Mouse (Mus musculus) embryo, embryonic 9.5 days (tissue): ENCODE measurements around the gene Rbms1.
A peak's percentile ranks its signal among the peaks of the same experiment; 100 is the strongest.

Source experiments
- DNase-seq: peaks from one replicate; pipeline ENCODE4 v3.0.0-alpha.2; 2017; ENCODE audit errors: extremely low spot score

Rbms1 gene

GRCm38 (mm10) chr2:60962671-60963421 is at the start of gene Rbms1:
Gene Rbms1, minus strand, starts transcription at chr2:60963192.
- peak; percentile 86 for DNase-seq

DNA sequence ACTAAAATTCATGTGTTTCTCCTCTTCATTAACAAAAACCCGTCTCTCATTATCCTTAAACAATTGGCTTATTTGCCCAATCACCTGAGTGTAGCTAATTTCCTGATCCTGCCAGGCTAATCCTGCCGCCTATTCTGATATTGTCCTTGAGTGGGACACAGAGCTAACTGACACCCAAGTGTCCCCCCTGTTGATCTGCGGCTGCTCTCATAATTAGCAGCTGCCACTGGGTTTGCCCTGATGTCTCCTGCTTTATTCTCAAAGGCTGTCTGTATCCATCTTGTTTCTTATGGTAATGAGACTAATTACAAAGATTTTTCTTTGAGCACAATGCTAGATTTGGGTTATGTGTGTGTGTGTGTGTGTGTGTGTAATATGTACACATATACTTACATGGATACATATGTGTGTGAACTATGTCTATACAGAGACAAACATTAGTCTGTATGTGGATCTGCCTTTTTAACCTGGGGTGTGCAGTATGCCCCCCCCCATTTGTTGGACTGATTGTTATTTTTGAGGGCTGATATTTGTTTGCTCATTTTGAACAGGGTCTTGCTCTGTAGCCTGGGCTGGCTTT is 49.3 kb upstream of the Rbms1 start:
- DNase-seq = no peak

- no peak for DNase-seq
Measured at GRCm38 (mm10) chr2:60986286-60986685, 23.3 kb upstream of the Rbms1 start.

DNA sequence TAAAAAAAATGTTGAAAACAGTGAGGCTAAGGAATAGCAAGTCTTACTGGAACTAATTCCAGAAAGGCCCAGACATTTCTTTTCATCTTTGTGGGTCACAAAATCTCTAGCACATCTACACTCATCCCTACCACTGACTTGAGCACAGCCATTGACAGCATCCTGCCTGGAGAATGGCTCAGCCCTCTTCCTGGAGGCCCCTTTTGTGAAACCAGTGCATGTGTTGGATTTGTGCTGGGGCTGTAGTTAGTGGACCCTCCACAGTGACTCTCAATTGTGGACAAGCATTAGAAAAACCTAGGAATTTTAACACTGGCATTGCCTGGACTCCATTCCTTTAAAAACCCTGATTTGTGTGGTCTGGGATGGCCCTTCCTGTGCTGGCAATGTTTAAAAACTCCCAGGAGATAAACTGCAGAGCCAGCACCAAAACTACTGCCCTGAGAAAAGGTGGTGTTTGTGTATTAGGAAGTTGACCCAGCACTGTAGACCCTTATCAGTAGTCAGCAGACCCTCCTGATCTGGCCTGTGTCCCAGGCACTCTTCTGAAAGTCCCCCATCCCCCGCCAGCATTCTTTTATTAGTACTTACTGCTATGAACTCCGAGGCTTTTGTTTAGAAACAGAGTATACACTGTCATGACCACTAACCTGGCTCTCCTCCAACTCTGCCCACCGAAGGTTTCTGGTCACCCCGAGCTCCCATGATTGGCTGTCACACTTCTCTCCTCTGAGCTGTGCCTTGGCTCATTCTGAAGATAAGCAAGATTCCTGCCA is 15.7 kb upstream of the Rbms1 start:
- DNase-seq = peak; percentile 20

DNA sequence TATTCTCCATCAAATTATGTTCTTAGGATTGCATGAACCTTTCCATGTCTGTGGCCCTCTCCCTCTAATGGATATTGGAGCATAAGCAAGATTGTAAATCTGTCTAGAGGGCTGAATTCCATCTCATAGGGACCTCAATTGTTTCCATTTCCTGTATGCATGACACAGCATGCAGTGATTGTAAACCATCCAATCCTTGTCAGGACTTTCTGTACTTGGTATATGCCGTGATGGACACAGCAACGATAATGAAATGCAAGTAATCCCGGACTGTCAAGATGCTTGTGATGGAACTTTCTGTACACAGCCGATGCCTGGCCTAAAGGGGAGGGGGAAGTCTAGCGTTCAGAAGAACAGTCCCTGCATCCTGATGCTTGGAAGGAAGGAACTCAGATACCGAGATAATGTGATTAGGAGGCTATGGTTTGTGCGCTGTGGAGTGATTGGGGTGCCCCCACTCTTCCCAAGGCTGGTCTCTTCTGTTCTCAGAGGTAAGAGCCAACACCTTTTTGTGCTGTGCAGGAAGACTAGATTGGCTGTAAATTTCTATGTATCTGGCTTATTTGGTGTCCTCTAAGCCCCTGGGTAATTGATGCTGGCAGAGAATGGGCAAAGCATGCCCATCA is 9.3 kb upstream of the Rbms1 start:
- DNase-seq = no peak

GRCm38 (mm10) chr2:60963616-60964015 is 624 bp upstream of the Rbms1 start:
- no peak for DNase-seq

DNA sequence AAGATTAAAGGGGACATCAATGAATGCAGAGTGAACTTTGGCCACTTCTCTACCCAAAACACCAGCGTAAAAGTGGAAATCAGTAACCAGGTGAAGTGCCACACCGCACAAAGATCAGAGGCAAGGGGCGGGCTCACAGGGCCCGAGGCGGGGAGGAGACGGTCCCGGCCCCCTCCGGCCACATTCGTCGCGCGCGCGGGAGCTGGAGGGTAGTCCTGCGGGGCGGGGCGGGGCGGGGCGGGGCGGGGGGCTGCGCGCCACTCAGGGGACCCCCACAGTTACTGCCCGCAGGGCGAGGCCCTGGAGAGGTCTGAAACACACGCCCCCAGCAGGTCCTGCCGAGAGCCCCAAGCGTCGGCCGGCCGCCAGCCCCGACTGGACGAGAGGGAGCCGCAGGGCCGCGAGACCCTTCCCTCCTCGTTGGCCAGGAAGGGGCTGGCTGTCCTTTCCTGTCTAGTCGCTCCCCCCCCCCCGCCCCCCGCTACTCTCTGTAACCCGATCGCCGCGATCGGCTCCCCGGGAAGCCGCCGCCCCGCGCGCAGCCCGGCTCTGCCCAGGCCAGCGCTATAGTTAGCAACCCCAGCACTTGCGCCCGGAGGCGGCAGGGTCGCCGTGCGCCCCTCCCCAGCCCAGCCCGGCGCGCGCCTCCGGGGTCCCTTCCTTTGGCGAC is 856 bp downstream of the Rbms1 start:
- peak; percentile 84 for DNase-seq

DNA sequence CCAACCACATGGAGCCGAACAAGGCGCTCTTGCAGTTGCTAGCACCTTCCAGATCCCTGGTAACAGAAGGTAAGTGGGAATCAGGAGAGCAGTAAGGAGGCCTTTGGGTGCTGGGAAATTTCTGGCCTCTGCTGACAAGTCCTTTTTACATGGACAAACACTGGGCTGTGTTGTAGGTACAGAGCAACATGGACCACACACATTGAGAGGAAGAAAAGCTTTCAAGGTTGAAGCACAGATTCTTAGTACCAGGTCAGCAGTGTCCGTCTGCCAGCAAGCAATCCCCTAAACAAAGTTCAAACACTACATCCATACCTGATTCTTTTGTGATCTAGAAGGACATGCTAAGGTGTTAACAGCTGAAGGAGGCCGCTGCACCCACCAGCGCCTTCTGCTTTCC is 1.7 kb downstream of the Rbms1 start:
- DNase-seq = peak; percentile 35

DNA sequence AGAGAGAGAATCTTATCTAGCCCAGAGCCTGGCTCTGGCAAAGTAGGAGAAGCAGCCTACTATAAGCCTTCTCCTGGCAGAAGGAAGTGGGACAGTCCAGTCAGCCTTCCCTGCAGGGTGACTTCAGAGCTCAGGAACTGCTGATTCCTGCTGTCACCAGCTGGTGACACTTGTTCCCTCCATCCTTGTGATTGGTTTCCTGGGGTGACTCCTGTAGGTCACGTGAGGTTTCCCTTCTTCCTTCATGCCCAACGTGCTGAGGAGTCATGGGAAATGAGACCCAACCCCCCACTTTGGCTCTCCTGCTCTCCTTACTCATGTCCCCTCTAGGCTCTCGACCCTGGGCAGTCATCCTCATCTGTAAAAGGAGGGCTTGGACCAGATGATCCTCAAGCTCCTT is 14.8 kb downstream of the Rbms1 start:
- no peak for DNase-seq

DNA sequence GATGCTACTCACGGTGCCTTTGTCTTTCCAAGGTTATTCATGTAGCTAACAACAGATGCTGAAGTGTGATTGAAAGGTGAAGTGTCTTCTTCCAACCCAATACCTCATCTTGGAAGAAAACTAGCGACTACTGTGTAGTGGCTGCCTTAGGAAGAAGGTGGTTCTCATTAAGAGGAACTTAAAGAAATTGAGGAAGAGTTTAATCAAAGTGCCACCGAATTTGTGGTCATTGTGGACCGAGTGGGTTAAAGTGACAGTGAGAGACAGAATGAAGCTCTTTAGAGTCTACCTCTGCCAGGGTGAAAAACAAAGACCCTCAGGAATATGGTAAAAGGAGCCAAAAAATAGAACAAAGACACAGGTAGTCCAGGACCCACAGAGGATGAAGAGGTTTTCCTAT is 15.2 kb downstream of the Rbms1 start:
- DNase-seq = no peak

GRCm38 (mm10) chr2:60940454-60940961 is 22.5 kb downstream of the Rbms1 start:
- no peak for DNase-seq

- DNase-seq = no peak
Measured at GRCm38 (mm10) chr2:60939957-60940356, 23.0 kb downstream of the Rbms1 start.

GRCm38 (mm10) chr2:60936910-60937309 is 26.1 kb downstream of the Rbms1 start:
- DNase-seq = no peak

GRCm38 (mm10) chr2:60928948-60929347 is 34.0 kb downstream of the Rbms1 start:
- DNase-seq = no peak

DNA sequence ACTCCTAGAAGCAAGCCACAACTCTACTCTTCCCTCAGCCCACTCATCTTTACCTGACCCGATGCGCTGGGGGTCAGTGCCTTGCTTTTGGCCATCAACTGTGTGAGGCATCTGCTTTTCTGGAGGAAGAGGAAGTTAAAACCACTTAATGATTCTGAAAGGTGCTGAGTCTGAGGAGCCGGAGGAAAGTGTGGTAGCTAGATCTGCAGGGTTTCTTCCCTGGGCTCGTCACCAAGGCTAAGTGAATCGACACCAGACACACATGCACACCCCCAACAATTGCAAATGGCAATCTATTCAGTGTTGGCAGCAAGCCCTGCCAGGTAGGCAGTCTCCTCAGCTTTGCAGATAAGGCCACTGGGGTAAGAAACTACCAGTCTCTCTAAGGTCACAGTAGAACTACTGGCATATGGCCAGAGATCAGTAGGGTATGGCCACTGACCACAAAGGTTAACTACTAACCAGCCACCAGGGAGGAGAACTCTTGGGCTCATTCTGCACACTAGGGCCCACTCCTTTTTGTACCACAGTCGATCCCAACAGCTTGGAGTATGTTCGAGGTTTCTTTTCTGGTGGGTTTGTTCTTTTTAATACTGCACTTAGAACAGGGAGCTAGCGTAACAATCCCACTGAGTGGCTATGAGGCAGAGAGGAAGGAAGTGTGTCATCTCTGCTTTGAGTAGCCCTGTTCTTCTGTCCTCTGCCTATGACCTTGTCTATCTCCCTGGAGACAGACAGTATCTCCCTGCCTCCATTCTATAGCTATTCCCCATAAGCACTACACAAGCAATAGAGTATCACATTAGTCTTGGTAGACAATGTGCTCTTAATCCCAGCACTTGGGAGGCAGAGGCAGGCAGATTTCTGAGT is 34.9 kb downstream of the Rbms1 start:
- no peak for DNase-seq

GRCm38 (mm10) chr2:60925063-60925462 is 37.9 kb downstream of the Rbms1 start:
- DNase-seq = no peak

DNA sequence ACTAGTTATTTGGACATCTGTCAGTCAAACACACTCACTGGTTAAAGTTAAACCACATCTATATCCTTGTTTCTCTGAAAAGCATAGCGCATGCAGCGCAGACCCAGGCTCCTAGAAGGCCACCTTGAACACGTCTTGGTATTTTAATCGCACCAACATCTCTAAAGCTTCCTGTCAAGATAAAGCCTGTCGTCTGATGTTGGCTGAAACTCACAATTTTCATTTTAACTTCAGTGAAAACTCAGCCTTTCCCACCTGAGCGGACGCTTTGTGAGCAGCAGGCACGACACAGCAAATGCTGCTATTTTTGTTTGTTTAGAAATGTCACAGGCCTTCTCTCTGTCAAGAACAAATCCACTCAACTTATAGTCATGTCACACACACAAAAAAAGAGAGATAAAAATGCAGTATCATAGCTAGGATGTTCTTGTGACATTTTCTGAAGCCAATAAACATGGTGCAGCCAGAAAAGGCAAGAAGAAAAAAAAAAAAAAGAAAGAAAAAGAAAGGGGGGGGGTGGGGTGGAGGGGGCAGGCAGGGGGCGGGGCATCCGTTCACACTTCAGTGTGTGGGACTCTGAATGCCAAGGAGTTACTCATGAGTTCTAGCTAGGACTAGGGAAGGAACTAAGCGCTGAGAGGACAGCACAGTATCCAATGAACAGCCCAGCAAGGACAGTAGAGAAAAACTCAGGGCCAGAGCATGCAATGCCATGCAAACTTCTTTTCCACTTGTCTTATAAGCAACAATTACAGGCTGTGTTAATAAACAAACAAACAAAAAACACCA is 39.0 kb downstream of the Rbms1 start:
- DNase-seq = no peak

GRCm38 (mm10) chr2:60923111-60923510 is 39.9 kb downstream of the Rbms1 start:
- DNase-seq = no peak

- no peak for DNase-seq
Measured at GRCm38 (mm10) chr2:60922351-60922750, 40.6 kb downstream of the Rbms1 start.

DNA sequence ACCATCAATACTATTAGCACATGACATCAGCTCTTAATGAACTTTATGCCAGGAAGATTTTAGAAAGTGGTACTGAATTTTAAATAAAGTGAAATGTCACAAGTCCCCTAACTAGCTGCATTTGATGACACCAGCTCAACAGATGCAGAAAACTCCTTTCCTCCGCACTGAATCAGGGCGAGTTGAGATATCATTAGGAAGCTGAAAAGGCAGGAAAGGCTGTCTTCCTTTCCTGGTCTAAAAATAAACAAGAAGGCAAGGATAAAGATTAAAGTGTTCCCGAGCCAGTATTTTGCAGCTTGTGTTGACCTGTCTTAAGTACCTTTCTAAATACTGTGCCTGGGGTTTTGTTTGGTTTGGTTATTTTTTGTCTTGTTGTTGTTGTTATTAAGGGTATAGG is 42.9 kb downstream of the Rbms1 start:
- no peak for DNase-seq
